Mouse (Mus musculus): ENCODE results near the gene Cep295.
"Not testable (repeated sequence)": the region's sequence is repeated elsewhere in the genome, so short reads cannot be mapped to it uniquely, and the experiment has no call there.

Gene Cep295

GRCm38 (mm10) chr9:15357484-15358275, at the start of gene Cep295:
Gene Cep295 (minus strand): TSS chr9:15357788.
- DNase-seq = peak; percentile 98

GRCm38 (mm10) chr9:15397591-15397990, 40.0 kb upstream of the Cep295 start:
- no peak for DNase-seq

DNA sequence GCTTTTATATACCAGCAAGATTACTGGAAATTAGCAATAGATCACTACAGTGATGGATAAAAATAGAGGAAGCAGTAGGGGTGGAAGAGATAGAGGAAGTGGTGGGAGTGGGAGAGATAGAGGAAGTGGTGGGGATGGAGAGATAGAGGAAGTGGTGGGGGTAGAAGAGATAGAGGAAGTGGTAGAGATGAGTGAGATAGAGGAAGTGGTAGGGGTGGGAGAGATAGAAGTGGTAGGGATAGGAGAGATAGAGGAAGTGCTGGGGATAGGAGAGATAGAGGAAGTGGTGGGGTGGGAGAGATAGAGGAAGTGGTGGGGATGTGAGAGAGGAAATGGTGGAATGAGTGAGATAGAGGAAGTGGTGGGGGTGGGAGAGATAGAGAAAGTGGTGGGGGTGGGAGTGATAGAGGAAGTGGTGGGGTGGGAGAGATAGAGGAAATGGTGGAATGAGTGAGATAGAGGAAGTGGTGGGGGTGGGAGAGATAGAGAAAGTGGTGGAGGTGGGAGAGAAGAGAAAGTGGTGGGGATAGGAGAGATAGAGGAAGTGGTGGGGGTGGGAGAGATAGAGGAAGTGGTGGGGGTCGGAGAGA, 37.9 kb upstream of the Cep295 start:
- no peak for DNase-seq

GRCm38 (mm10) chr9:15387075-15387643, 29.6 kb upstream of the Cep295 start:
- DNase-seq = no peak

- no peak for DNase-seq
Measured at GRCm38 (mm10) chr9:15384266-15384665, 26.7 kb upstream of the Cep295 start.

DNA sequence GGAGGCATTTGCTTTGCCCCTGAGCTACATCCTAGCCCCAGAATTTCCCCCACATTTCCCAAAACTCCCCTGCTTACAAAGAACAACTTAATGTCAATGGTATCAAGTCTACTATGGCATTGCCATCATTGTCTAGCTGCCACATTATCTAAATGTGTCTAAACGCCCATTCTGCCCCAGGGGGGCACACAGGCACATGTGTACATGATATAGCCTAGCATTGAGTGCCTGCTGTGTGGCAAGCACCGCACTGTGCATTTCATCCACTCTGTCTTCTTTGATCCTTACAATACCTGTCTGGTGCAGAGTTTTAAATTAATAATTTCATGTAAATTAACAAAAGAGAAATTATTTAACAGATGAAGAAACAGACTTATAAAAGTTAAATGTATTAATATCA, 8.7 kb upstream of the Cep295 start:
- no peak for DNase-seq

DNA sequence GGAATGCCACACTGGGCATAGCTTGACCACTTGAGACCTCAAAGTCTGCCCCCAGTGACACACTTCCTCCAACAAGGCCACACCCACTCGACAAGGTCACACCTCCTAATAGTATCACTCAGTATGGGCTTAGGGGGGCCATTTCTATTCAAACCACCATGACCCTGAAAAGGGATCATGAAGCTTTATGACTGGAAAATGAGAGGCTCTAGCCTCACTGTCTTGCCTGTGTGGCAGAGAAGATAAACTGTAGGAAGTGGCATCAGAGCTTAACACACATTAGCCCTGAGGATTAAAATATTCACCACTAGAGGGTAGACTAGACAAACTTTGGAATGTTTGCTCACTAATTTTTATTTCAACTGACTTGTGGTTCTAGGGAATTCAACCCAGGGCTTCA, 8.3 kb upstream of the Cep295 start:
- no peak for DNase-seq

DNA sequence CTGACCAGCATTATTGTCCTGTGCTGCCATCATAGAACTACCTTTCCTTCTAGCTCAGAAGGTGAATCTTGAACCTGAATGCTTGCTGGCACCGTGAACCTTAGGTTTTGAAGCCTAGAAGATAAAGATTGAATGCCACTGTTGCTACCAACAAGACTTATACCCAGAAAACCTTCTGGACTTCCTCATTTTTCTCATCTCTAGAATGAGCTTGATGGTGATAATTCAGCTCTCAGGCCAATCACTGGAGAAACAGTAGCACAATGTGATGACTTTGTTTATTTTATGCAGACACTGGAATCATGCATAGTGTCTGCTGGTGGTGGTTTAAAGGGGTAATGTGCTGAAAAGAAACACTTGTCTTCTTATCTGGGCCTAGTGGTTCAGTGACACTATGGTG, 7.3 kb upstream of the Cep295 start:
- DNase-seq = no peak

GRCm38 (mm10) chr9:15356916-15357483, 588 bp downstream of the Cep295 start:
- no peak for DNase-seq

- DNase-seq = no peak
Measured at GRCm38 (mm10) chr9:15349925-15350324, 7.7 kb downstream of the Cep295 start.

GRCm38 (mm10) chr9:15337776-15338175, 19.8 kb downstream of the Cep295 start:
- no peak for DNase-seq

DNA sequence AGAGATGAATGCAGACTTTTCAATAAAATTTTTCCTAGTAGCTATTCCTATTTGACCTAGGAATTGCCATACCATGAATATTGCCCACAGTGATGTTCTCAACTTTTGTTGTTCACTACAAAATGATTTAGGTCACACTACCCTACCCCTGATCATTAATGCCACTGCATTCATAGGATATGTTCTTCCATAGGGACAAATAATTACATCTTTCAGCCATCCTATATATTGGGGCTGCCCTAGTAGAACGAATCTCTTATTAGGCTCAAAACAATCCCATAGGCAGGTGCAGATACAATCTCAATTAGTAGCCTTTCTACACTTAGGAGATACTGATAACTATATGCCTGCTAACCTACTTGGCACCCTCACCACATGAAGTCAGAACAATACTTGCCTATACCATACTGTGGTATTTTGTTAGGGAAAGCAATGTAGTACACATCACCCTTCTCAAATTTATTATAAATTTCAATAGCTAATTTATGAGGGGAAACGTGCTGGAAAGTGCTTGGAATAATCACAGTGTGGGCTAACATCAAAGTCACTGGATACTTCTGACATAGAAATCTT, 39.3 kb downstream of the Cep295 start:
- no peak for DNase-seq

DNA sequence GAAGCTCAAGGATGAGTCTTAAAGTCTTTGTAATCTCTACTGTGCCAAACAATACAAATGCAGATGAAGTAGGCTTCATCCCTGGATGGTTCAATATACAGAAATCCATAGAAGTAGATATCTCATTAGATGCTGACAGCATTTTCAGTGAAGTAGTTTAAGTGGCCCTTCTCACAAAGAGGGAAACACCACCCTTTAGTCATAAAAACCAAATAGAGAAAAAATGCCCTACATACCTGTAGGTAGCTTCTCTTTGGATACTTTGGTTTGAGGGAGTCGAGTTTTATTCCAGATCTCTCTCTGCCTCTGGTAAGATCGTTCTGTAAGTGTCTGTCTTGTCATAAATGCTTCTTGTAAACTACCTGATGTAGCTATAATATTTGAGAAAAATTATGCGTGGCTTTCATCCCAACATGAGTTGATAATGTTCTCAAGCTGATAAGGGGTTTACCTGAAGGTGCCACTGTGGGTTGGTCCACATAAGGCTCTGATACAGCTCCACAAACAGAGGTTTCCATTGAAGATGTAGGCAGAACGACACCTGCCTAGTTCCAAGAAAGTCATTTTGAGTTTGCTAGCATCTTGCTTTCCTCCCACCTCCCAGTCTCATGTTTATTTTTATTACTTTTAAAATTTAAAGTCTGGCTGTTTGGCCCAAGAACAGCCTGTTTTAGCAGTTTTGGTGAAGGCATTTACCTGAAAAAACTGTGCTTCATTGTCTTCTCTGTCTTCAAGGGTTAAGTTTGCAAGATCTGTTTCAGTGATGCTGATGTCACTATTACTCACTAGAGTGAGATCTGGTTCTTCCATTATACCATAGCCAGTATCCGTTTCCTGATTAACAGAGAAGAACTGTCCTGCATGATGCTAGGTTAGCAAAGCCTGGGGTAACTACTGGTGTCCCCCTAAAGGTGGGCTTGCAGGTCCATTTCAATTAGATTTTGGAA, 40.1 kb downstream of the Cep295 start:
- DNase-seq = no peak

GRCm38 (mm10) chr9:15316296-15316695, 41.3 kb downstream of the Cep295 start:
- not testable (repeated sequence) for DNase-seq

DNA sequence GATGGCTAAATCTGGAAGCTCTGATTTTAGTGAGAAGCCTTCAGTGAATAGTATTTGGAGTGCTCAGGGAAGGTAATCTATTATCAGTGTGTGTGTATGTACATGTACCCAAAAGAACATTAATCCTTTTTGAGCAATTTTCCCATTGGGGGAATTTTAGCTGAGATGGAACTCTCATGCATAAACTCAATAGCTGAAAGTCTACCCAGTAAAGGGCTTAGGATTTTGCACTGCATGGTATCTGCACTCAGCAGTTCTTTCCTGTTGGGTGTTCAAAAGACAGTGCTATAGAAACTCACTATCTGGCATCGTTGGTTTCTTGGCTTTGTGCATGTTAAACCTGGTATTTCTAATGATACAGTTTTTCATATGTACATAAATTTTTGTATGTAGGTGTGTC, 43.0 kb downstream of the Cep295 start:
- DNase-seq = no peak

DNA sequence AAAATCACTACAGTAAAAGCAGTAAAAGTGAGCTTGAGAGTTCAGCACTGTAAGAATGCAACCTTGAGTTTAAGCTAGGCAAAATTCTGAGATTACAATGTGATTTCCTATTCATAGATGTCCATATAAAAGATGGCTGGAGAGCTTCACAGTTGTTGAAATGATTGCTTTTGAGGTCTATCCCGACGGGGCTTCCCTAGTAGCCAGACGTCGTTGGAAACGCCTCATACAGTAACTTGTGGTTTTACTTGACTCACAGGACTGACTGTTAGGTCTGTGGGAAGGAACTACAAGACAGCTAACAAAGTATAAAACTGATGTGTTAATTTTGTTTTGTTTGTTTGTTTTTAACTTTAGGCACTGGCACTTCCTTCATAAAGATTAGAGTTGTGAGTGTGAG, 44.0 kb downstream of the Cep295 start:
- no peak for DNase-seq

DNA sequence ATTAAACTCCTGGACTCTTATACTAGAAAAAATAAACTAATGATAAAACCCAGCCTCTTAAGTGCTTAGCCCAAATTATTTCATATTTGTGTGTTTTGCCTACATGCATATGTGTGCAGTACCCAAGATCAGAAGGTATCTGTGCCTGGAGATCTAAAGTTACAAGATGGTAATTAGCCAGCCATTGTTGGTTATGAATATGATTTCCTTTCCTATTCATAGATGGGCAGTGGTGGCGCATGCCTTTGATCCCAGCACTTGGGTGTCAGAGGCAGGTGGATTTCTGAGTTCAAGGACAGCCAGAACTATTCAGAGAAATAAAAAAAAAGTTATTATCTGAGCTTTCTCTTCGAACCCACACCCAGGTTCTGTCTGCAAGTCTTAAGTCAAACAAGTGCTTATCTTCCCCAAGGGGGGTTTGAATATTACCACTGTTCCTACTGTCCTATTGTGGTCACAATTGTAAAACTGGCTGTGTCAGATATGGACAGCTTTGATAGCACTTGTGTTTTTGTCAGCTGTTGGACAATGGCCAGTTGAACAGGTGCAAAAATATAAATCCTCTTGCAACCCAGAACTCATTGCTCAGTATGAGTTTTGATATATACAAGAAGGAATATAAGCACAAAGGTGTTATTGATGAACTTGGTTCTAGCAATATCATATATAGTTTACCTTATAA, 45.4 kb downstream of the Cep295 start:
- no peak for DNase-seq

DNA sequence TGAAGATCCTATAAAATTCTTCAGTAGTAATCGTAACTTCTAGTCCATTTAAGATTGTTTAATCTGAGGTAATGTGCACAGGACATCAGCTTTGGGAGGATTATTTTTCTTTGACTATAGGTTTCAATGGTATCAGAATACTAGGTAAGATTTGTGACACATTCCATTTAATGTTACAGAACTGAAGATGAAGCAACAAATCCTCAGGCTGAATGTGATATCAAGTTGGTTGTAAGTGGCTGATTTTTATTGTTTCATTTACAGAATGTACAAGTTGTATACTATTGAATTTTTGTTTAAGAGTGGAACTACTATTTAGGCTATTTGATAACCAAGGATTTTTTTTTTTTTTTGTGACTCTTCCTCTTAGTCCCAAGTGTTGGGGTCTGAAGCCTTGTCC, 47.4 kb downstream of the Cep295 start:
- DNase-seq = no peak

- no peak for DNase-seq
Measured at GRCm38 (mm10) chr9:15309425-15309824, 48.2 kb downstream of the Cep295 start.

GRCm38 (mm10) chr9:15308254-15308653, 49.3 kb downstream of the Cep295 start:
- no peak for DNase-seq

DNA sequence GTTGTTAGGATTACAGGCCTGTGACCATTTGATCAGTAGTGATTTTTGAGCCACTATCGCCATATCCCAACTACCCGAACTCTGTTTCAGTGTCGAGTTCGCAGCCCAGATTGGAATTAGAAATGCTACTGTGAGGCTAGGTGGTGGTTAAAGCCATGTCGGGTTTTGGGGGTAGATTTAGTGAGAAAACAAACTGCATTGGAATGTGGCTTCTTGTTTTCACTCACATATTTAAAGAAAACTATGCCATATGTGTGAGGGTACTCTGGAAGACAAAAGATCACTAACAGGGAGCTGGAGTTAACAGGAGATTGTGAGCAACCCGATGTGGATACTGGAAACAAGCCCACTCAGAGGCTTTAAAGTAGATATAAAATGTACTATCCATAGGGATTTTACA, 50.3 kb downstream of the Cep295 start:
- no peak for DNase-seq
